Mouse (Mus musculus): ENCODE results near the gene Bloc1s1. TPM values are rescaled to one million over a fixed set of nuclear protein-coding genes. Genes with fewer than 3 reads are reported as not detected.

Gene Bloc1s1
- total RNA-seq, 2 experiments from 2014 or later, result 81.4 to 86.2 TPM

- intact Hi-C loops (cut with DNase I), result no loop called here
These were observed 11.6 kb downstream of the Bloc1s1 start for GRCm38 (mm10) chr10:128912268-128912667.

DNA sequence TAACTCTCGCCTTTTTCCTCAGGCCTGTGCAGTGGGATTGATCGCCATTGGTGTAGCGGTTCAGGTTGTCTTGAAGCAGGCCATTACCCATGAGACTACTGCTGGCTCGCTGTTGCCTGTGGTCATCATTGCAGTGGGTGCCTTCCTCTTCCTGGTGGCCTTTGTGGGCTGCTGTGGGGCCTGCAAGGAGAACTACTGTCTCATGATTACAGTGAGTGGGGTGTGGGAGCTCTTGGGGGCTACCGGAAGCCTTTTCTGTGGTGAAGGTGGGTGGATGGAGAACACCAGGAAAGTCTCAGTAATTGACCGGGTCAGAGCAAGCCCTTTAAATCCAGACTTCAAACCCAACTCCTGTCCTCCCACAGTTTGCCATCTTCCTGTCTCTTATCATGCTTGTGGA is 12.4 kb downstream of the Bloc1s1 start:
- intact Hi-C loops (cut with DNase I), result no loop called here
- no peak for DNase-seq (ENCODE audit: low spot score in 2 of 2)

More at GRCm38 (mm10) chr10:128912268-128912667, 11.6 kb downstream of the Bloc1s1 start:
- no peak for DNase-seq (ENCODE audit: low spot score in 2 of 2)

GRCm38 (mm10) chr10:128910066-128910841 is 13.6 kb downstream of the Bloc1s1 start:
- DNase-seq (ENCODE audit: low spot score in 2 of 2), result peak in 1 of 2 experiments; percentile 44
- intact Hi-C loops (cut with DNase I), result no loop called here

GRCm38 (mm10) chr10:128909567-128910028 is 14.2 kb downstream of the Bloc1s1 start:
- intact Hi-C loops (cut with DNase I), result no loop called here
- DNase-seq (ENCODE audit: low spot score in 2 of 2), result peak; percentile 58 to 75

DNA sequence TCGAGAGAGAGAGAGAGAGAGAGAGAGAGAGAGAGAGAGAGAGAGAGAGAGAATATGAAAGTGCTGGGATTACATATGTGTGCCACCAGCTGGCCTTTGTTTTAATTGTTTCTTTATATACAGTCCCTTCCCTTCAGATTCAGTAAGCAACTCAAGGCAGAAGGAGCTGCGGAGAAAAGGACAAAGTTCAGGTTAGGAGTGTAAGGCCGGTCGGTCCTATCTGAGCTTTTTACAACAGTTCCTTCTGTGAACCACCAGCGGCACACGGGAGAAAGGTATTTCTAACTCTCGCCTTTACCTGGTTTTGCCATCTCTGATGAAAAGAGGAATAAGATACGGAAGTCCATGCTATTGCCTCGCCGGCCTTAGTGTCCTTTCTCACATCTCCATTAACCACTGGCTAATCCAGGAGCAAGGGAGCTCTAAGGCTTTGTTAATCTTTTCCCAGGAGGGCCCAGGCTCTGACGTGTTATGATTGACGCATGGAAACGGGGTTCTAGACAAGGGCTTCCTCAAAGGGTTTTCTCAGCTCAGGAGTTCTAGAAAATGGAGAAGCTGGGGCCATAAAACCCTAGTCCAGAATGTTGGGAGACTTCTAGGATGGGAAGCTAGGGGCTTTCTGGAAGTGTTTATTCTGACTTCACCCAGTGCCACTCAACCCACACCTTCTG is 14.9 kb downstream of the Bloc1s1 start:
- intact Hi-C loops (cut with DNase I), result no loop called here
- DNase-seq (ENCODE audit: low spot score in 2 of 2), result no peak

DNA sequence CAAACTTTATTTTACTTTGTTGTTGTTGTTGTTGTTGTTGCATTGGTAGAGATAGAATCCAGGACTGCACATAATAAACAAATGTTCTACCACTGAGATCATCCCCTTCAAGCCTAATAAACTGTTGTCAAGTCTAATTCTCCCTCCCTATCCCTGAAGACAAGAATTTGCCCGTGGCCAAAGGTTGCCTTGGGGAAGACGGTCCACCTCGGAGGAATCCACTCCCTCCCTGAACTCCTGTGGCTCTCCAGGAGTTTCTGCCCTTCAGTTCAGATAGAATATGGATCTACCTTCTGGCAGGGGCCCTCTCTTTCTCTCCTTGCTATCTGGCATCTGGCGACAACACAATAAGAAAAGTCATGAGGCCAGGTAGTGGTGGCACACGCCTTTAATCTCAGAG is 19.0 kb downstream of the Bloc1s1 start:
- intact Hi-C loops (cut with DNase I), result no loop called here

DNA sequence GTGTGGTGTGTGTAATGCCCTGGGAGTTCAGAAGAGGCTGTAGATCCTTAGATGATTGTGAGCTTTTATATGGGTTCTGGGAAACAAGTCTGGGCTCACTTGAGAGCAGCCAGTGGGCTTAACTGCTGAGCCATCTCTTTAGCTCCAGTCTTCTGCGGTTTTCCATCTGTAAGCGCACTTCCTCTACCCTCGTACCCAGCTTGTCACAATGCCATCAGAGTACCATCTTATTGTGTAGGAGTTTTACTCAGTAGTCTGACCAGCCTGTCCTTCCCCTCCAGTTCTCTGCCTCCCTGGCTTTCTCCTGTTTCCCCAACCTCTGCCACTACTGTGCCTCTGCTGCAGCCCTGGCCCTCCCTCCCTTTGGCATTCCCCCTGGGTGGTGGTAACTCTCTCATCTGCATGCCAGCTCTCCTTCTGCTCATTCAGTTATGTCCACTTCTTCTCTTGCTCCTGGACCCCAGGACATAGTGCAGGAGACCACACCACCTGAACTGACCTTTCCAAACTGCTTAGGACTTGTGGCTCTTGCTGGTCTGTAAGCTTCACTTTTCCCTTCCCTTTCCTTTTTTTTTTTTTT is 21.3 kb downstream of the Bloc1s1 start:
- intact Hi-C loops (cut with DNase I), result no loop called here
- DNase-seq (ENCODE audit: low spot score in 2 of 2), result no peak

More for the DNA sequence above, 19.0 kb downstream of the Bloc1s1 start:
- no peak for DNase-seq (ENCODE audit: low spot score in 2 of 2)

GRCm38 (mm10) chr10:128901409-128901808 is 22.4 kb downstream of the Bloc1s1 start:
- intact Hi-C loops (cut with DNase I), result no loop called here
- no peak for DNase-seq (ENCODE audit: low spot score in 2 of 2)

- DNase-seq (ENCODE audit: low spot score in 2 of 2), result no peak
- intact Hi-C loops (cut with DNase I), result no loop called here
These were observed 23.1 kb downstream of the Bloc1s1 start, which contains the start of gene Cd63 for GRCm38 (mm10) chr10:128900698-128901097. Gene Cd63, plus strand, starts transcription at chr10:128900989.

- intact Hi-C loops (cut with DNase I), result loop anchor here (5.0 kb wide), 1 partner anchor 168 kb away; no protein-coding TSS in a partner anchor
- DNase-seq (ENCODE audit: low spot score in 2 of 2), result no peak
These were observed 23.9 kb downstream of the Bloc1s1 start for GRCm38 (mm10) chr10:128899759-128900490.

GRCm38 (mm10) chr10:128897501-128897900 is 26.3 kb downstream of the Bloc1s1 start:
- DNase-seq (ENCODE audit: low spot score in 2 of 2), result peak in 1 of 2 experiments; percentile 67
- intact Hi-C loops (cut with DNase I), result loop anchor here (5.0 kb wide), 1 partner anchor 165 kb away; no protein-coding TSS in a partner anchor

DNA sequence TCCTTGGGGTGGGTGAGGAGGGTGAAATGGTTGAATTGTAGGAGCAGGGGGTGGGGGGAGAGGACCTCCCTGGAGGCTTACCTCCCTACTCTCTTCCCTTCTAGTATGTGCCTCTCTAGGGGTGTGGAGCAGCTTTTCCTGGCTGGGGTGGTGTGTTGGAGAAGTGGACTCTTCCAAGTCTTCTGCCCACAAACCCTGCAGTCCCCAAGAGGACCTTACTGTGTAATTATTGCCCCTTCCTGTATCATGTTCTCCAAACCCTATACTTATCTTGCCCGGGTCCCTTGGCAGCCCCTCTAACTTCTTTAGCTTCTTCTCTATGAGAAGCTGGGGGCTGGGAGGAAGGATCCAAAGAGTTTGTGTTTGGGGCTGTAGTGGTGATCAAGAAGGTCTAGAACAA is 27.0 kb downstream of the Bloc1s1 start:
- intact Hi-C loops (cut with DNase I), result loop anchor here (5.0 kb wide), 1 partner anchor 165 kb away; no protein-coding TSS in a partner anchor
- no peak for DNase-seq (ENCODE audit: low spot score in 2 of 2)

DNA sequence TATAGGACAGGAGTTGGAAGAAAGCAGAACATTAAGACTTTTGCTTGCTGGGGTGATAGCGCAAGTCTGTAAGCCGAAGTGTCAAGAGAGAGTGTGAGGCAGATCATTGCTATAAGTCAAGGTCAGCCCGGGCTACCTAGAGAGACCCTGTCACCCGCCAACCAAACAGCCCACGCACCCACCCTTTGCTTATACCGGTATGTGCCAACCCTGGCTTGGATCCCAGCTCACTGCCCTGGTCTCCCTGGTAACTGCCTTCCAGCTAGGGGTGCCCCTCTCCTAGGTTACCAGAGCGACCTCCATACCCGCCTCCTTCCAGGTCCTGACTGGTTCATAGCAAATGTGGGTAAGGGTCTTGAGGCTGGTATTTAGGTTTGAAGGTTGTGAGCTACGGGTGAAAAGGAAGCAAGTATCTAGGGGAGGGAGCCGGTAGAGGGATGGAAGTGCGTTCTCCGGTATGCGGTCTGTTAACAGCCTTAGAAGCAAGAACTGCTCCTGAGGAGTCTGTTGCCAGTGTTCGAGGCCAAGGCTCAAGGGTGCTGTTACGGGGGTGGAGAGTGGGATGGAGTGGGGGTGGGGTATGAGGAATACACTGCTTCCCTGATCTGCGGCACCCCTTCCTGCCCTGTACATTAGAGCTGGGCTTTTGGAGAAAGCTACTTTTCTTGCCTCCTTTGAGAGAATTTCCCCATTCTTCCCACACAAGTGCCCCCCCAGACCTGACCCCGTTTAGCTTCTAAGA is 27.7 kb downstream of the Bloc1s1 start:
- DNase-seq (ENCODE audit: low spot score in 2 of 2), result peak in 1 of 2 experiments; percentile 44
- intact Hi-C loops (cut with DNase I), result loop anchor here (1.0 to 5.0 kb wide), 2 partner anchors 51 to 164 kb away; no protein-coding TSS in a partner anchor

GRCm38 (mm10) chr10:128895437-128895836 is 28.4 kb downstream of the Bloc1s1 start:
- DNase-seq (ENCODE audit: low spot score in 2 of 2), result peak; percentile 83 to 90
- intact Hi-C loops (cut with DNase I), result loop anchor here (1.0 to 5.0 kb wide), 2 partner anchors 50 to 163 kb away; no protein-coding TSS in a partner anchor

- no peak for DNase-seq (ENCODE audit: low spot score in 2 of 2)
- intact Hi-C loops (cut with DNase I), result no loop called here
These were observed 31.6 kb downstream of the Bloc1s1 start for GRCm38 (mm10) chr10:128892246-128892645.

- intact Hi-C loops (cut with DNase I), result no loop called here
- DNase-seq (ENCODE audit: low spot score in 2 of 2), result peak in 1 of 2 experiments; percentile 49
These were observed 32.3 kb downstream of the Bloc1s1 start, which contains the start of gene Gdf11 for GRCm38 (mm10) chr10:128891296-128892094. Gene Gdf11, minus strand, starts transcription at chr10:128891718.

DNA sequence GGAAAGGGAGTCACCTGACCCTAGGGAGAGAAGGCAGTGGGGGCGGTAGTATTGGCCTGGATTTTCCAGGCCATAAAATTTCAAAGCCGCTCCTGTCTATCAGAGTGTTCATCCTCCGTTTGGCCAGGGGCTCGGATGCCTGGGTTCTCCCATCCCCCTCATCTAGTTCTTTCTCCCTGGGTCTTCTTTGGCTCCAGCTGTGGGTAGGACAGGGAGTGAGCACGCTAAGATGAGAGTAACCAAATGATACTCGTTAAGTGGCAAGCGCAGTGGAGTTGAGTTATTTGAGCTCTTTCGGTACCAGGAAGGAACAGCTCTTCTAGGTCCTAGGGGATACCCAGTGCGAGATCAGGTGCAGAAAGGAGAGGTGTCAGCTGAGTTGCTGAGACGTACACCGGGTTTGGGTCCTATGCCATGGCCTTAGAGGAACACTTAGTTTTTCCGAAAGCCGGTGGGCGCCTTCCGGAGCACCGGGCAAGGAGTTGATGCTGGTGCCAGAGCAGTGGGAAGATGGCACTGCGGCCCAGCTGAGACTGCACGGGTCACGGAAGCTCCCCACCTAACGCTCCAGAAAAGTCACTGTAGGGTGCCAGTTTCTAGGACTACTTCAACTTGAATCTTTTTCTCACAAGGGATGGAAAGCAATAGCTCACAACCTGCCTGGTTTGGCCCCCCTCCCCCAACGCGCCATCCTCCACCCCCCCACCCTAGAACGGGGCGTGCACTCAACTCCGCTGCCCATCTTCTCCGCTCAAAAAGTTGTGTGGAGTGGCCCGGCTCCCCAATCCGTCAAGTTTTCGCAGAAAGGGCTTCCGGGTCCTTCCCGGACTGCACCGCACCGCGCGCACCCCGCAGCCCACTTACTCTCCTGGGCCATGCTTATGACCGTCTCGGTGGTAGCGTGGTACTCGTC is 33.2 kb downstream of the Bloc1s1 start:
- intact Hi-C loops (cut with DNase I), result no loop called here
- no peak for DNase-seq (ENCODE audit: low spot score in 2 of 2)

Data from left cerebral cortex, postnatal 25 days (tissue).